Mouse (Mus musculus) gastrocnemius, adult 2 months (tissue): Measurements from ENCODE around the gene Ina. TPM values are rescaled to one million over a fixed set of nuclear protein-coding genes. Genes with fewer than 3 reads are reported as not detected.

ENCODE experiments used
- DNase-seq: peaks from one replicate; pipeline ENCODE4 v3.0.0; 2022
- H3K27ac ChIP-seq: fragments of 200-600 bp; 2 replicates; pipeline ENCODE4 v1.8.1; 2022; ENCODE audit warnings: mild to moderate bottlenecking
- H3K4me3 ChIP-seq: fragments of 200-600 bp; 2 replicates; pipeline ENCODE4 v1.8.1; 2022; ENCODE audit warnings: mild to moderate bottlenecking, moderate library complexity
- CTCF ChIP-seq: fragments of 200-600 bp; IDR thresholded peaks from 2 replicates; pipeline ENCODE4 v1.8.1; 2022; ENCODE audit warnings: antibody characterized with exemption, mild to moderate bottlenecking, moderate library complexity
- intact Hi-C: fragments of 180-260 bp; cut with DNase I; formaldehyde crosslinking; loops from one replicate; pipeline ENCODE4 v1.15.1; 2025
- long read RNA-seq, 2 experiments: library from polyadenylated mRNA; stranded (forward); transcript quantifications; one replicate each; pipeline ENCODE4 v2.0.0; 2021
- total RNA-seq, 2 experiments: library from RNA; stranded (reverse); gene quantifications; 2 replicates each; pipeline ENCODE4 v1.2.3; 2021

Ina gene
- total RNA-seq, result not detected
- long read RNA-seq, experiment 1, result 0 reads
- long read RNA-seq, experiment 2, result 0 reads

- Histone ChIP-seq H3K4me3 (peak within 1 kb of the TSS; percentile 55), H3K27ac (no peak within 1 kb of the TSS)
- intact Hi-C loops, result no loop called here
- peak; percentile 48 for DNase-seq
- TF ChIP-seq CTCF, result no peak
Observed at GRCm38 (mm10) chr19:47014447-47015381, at the start of gene Ina, which contains the start of gene Nt5c2. Gene Ina (plus strand): TSS chr19:47014698. Gene Nt5c2 (minus strand): TSS chr19:47015153.

- intact Hi-C loops, result no loop called here
- no peak for DNase-seq
- no peak for TF ChIP-seq CTCF
- H3K4me3 ChIP-seq, result no peak overlapping the region
- H3K27ac ChIP-seq, result no peak overlapping the region
Observed at GRCm38 (mm10) chr19:46965496-46965895, 49.0 kb upstream of the Ina start.

GRCm38 (mm10) chr19:46966330-46966729, 48.2 kb upstream of the Ina start:
- TF ChIP-seq CTCF, result no peak
- intact Hi-C loops, result no loop called here
- Histone ChIP-seq H3K4me3 (no peak overlapping the region), H3K27ac (no peak overlapping the region)
- no peak for DNase-seq

- TF ChIP-seq CTCF, result no peak
- no peak overlapping the region for H3K4me3 ChIP-seq
- no peak overlapping the region for H3K27ac ChIP-seq
- intact Hi-C loops, result no loop called here
- DNase-seq, result peak; percentile 35
Observed at GRCm38 (mm10) chr19:46967861-46968260, 46.6 kb upstream of the Ina start.

- Histone ChIP-seq H3K27ac (peak overlapping the region; percentile 71), H3K4me3 (no peak overlapping the region)
- no peak for DNase-seq
- intact Hi-C loops, result no loop called here
- no peak for TF ChIP-seq CTCF
Observed at GRCm38 (mm10) chr19:46968833-46969232, 45.7 kb upstream of the Ina start.

- intact Hi-C loops, result no loop called here
- DNase-seq, result no peak
- peak overlapping the region; percentile 71 for H3K27ac ChIP-seq
- peak overlapping the region; percentile 34 for H3K4me3 ChIP-seq
- TF ChIP-seq CTCF, result no peak
Observed at GRCm38 (mm10) chr19:46969286-46969985, 45.1 kb upstream of the Ina start.

GRCm38 (mm10) chr19:46970121-46970729, 44.3 kb upstream of the Ina start:
- peak overlapping the region; percentile 34 for H3K4me3 ChIP-seq
- DNase-seq, result no peak
- H3K27ac ChIP-seq, result peak overlapping the region; percentile 71
- intact Hi-C loops, result no loop called here
- no peak for TF ChIP-seq CTCF

GRCm38 (mm10) chr19:46971051-46971689, 43.3 kb upstream of the Ina start:
- no peak for TF ChIP-seq CTCF
- Histone ChIP-seq H3K4me3 (no peak overlapping the region), H3K27ac (no peak overlapping the region)
- no peak for DNase-seq
- intact Hi-C loops, result no loop called here

GRCm38 (mm10) chr19:46971712-46972111, 42.8 kb upstream of the Ina start:
- intact Hi-C loops, result no loop called here
- TF ChIP-seq CTCF, result no peak
- H3K4me3 ChIP-seq, result no peak overlapping the region
- DNase-seq, result no peak
- H3K27ac ChIP-seq, result no peak overlapping the region

- no peak for DNase-seq
- intact Hi-C loops, result no loop called here
- H3K4me3 ChIP-seq, result no peak overlapping the region
- TF ChIP-seq CTCF, result no peak
- no peak overlapping the region for H3K27ac ChIP-seq
Observed at GRCm38 (mm10) chr19:46972159-46972558, 42.3 kb upstream of the Ina start.

- H3K27ac ChIP-seq, result peak overlapping the region; percentile 81
- intact Hi-C loops, result no loop called here
- no peak overlapping the region for H3K4me3 ChIP-seq
Observed at GRCm38 (mm10) chr19:46975565-46975964, 38.9 kb upstream of the Ina start.

GRCm38 (mm10) chr19:46975997-46976396, 38.5 kb upstream of the Ina start:
- H3K4me3 ChIP-seq, result no peak overlapping the region
- H3K27ac ChIP-seq, result peak overlapping the region; percentile 81
- no peak for TF ChIP-seq CTCF
- intact Hi-C loops, result no loop called here
- DNase-seq, result peak; percentile 30

More at GRCm38 (mm10) chr19:46975565-46975964, 38.9 kb upstream of the Ina start:
- TF ChIP-seq CTCF, result no peak
- DNase-seq, result peak; percentile 94
